Mouse (Mus musculus): Measurements from ENCODE around the gene Tmem119.

DNA sequence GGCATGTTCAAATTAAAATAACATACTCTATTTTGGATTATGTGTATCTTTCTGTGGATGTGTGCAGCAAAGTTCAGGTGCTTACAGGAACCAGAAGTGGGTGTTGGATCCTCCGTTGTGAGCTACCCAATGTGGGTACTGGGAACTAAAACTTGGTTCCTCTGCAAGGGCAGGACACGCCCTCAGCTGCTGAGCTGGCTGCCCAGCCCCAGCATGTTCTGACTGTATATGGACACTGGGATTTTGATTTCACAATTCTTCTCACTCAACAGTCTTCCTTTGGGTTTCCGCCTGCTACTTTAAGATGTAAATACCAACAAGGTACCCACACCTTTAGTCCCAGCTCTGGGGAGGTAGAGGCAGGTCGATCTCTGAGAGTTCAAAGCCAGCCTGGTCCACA is 40.1 kb upstream of the Tmem119 start:
- TF ChIP-seq POLR2AphosphoS2 (IDR thresholded peaks at IDR 0.05; ENCODE audit: low read length) = no peak
- no peak for TF ChIP-seq CTCF (IDR thresholded peaks at IDR 0.05 in 2 of 3, conservative IDR thresholded peaks at IDR 0.05 in 1 of 3; ENCODE audit: control insufficient read depth in 1 of 3, insufficient read depth in 1 of 3, low read depth in 2 of 3, low read length in 3 of 3, poor library complexity in 1 of 3, severe bottlenecking in 1 of 3)

Measured in MEL (cell line).